Mouse (Mus musculus): Measurements from ENCODE around the gene Sgcd.

GRCm38 (mm10) chr11:47876633-47877170, 112.1 kb downstream of the Sgcd start:
- TF ChIP-seq CTCF (IDR thresholded peaks at IDR 0.05; ENCODE audit: low read depth): no peak
- no peak for TF ChIP-seq EP300 (IDR thresholded peaks at IDR 0.05; ENCODE audit: low read depth)
